Mouse (Mus musculus) ES-Bruce4 (cell line): ENCODE data around the gene Ino80. TPM values are rescaled to one million over a fixed set of nuclear protein-coding genes. Genes with fewer than 3 reads are reported as not detected.

Experiments
- H3K27ac ChIP-seq: 2 replicates; pipeline ENCODE4 v1.5.1; 2012; ENCODE audit warnings: low read length, inconsistent platforms; ENCODE audit not compliant: insufficient read depth
- H3K27me3 ChIP-seq: 2 replicates; pipeline ENCODE4 v1.6.1; 2012; ENCODE audit warnings: mild to moderate bottlenecking, low read length, inconsistent platforms; ENCODE audit not compliant: control insufficient read depth, poor library complexity, insufficient read depth, severe bottlenecking
- H3K36me3 ChIP-seq: 2 replicates; pipeline ENCODE4 v1.6.1; 2012; ENCODE audit warnings: inconsistent platforms, mild to moderate bottlenecking, low read length, moderate library complexity; ENCODE audit not compliant: control insufficient read depth, poor library complexity, insufficient read depth, severe bottlenecking
- H3K4me1 ChIP-seq: one replicate; pipeline ENCODE4 v1.8.1; 2011; ENCODE audit warnings: low read length; ENCODE audit not compliant: control insufficient read depth, insufficient read depth
- H3K4me3 ChIP-seq: 2 replicates; pipeline ENCODE4 v1.5.1; 2011; ENCODE audit warnings: low read depth, mild to moderate bottlenecking, low read length
- H3K9ac ChIP-seq: 2 replicates; pipeline ENCODE4 v1.6.1; 2012; ENCODE audit warnings: low read depth, mild to moderate bottlenecking, inconsistent platforms; ENCODE audit not compliant: poor library complexity, severe bottlenecking
- H3K9me3 ChIP-seq: replicated peaks from 2 replicates; pipeline ENCODE4 v1.6.1; 2012; ENCODE audit warnings: mild to moderate bottlenecking, low read length, inconsistent platforms; ENCODE audit not compliant: control insufficient read depth, poor library complexity, insufficient read depth, severe bottlenecking
- CTCF ChIP-seq: IDR thresholded peaks from one replicate; pipeline ENCODE4 v1.8.1; 2011; ENCODE audit warnings: low read depth, low read length
- EP300 ChIP-seq: IDR thresholded peaks from 2 replicates; pipeline ENCODE4 v1.6.1; 2011; ENCODE audit warnings: low read depth, low read length; ENCODE audit not compliant: insufficient read depth
- POLR2A ChIP-seq: IDR thresholded peaks from one replicate; pipeline ENCODE4 v1.8.1; 2011; ENCODE audit warnings: low read length; ENCODE audit not compliant: insufficient read depth
- polyA plus RNA-seq: library from polyadenylated mRNA; stranded (reverse); fragments of >200 nt; gene quantifications from 2 replicates; pipeline ENCODE4 v1.2.4, GENCODE M21; 2011; ENCODE audit warnings: low read depth; ENCODE audit not compliant: missing spikeins, insufficient read depth, insufficient read length

Gene Ino80
- 27.8 and 28.0 TPM in 2 replicates for polyA plus RNA-seq

DNA sequence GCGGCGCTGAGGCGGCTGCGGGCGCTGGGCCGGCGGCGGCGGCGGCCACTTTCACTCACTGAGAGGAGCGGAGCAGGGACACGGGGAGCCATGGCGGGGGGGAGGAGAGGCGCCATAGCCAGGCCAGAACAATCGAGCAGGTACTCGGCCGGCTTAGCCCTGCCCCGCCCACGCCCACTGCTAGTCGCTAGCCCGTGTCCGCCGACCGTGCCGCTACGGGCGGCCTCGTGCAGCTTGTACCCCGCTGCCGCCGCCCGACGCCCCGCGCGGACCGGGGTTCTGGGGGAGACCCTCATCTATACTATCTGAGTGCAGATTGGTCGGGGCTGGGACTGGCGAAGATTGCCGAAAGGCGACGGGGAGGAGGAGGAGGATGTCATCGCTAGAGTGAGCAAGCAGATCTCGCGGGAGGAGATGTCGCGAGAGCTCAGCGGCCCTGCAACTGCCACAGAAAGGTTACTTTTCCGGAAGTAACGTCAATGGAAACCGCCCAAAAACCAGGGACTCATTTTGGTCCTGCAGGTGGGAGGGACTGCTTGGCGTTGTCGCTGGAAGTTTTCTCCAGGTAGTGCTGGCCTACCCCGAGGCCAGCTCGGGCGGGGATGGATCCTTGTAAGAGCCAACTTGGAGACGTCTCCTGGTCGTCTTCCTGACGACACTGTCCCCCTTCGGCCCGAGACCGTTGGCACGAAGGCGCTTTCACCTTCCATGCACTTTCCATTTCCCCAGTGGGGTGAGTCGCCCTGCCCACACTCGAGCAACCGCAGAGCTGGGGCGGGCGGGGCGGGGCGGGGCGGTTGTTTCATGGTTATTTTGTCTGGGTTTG, at the start of gene Ino80:
Gene Ino80, minus strand, starts transcription at position 117 of the 826 bp plus-strand sequence.
- H3K4me1 ChIP-seq, result peaks cover 2% of the 10 kb centered on the region
- peaks cover 2% of the 10 kb centered on the region; the same call in 1 of the 2 replicates for H3K27me3 ChIP-seq
- TF ChIP-seq CTCF, result no peak
- peak; percentile 56; the same call in 1 of the 2 replicates for TF ChIP-seq EP300
- TF ChIP-seq POLR2A, result peak; percentile 96
- peak within 1 kb of the TSS; percentile 85 for H3K27ac ChIP-seq
- H3K36me3 ChIP-seq, result peaks cover 4% of the 10 kb centered on the region
- peak within 1 kb of the TSS; percentile 89 for H3K4me3 ChIP-seq
- H3K9ac ChIP-seq, result peak within 1 kb of the TSS; percentile 98
- no peaks in the 10 kb centered on the region for H3K9me3 ChIP-seq

DNA sequence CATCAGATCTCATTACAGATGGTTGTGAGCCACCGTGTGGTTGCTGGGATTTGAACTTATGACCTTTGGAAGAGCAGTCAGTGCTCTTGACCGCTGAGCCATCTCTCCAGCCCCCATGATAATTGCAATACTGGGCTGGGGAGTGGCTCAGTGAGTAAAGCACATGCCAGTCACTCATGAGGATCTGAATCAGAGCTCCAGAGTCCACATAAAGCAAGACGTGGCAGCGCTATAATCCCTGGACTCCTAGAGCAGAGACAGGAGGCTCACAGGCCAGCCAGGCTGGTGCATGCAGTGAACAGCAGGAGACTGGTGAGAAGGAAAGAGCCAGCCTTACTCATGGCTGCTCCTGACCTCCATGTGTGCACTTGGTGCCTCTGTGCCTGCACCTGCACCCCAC, 47.9 kb upstream of the Ino80 start:
- no peak for TF ChIP-seq POLR2A
- TF ChIP-seq CTCF, result no peak
- TF ChIP-seq EP300, result no peak
- no peak overlapping the region for H3K4me3 ChIP-seq
- H3K4me1 ChIP-seq, result no peaks in the 10 kb centered on the region
- no peaks in the 10 kb centered on the region for H3K36me3 ChIP-seq
- no peak overlapping the region for H3K27ac ChIP-seq
- H3K9me3 ChIP-seq, result no peaks in the 10 kb centered on the region
- no peaks in the 10 kb centered on the region for H3K27me3 ChIP-seq
- H3K9ac ChIP-seq, result no peak overlapping the region

DNA sequence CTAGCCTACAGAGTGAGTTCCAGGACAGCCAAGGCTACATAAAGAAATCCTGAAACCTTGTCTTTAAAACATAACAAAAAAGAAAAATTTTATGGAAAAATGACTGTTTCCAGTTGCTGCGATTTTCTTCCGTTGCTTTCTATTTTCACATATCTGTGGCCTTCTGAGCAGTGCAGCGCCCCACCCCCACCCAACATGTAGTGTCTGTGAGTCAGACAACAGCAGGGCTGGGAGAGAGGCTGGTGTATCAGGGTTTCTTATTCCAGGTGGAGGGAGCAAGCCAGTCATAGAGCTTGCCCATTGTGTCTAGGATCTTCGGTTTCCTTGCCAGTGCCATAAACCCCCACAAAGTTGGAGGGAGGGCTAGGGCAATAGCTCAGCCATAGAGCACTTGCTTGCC, 46.3 kb upstream of the Ino80 start:
- no peaks in the 10 kb centered on the region for H3K27me3 ChIP-seq
- no peaks in the 10 kb centered on the region for H3K4me1 ChIP-seq
- no peaks in the 10 kb centered on the region for H3K36me3 ChIP-seq
- H3K4me3 ChIP-seq, result no peak overlapping the region
- TF ChIP-seq CTCF (no peak), POLR2A (no peak), EP300 (no peak)
- no peak overlapping the region for H3K9ac ChIP-seq
- H3K27ac ChIP-seq, result no peak overlapping the region
- H3K9me3 ChIP-seq, result no peaks in the 10 kb centered on the region

DNA sequence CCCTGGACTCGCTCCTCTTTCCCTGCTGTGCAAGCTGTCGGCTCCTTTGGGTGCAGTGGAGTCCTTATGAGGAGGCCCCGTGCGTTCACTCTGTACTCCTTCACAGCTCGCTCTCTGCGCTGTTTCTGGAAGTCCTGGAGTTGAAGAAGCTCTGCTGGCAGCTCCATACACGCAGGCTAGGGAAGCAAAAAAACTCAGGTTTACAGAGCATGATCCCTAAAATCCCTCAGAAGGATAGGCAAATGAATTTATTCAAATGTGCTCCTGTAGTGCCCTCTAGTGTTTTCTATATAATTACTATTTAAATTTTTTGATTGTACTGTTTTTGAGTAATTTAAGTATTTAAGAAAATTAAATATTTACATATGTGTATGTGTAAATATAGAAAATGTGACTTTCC, 43.1 kb upstream of the Ino80 start:
- H3K9ac ChIP-seq, result no peak overlapping the region
- H3K27me3 ChIP-seq, result no peaks in the 10 kb centered on the region
- H3K9me3 ChIP-seq, result no peaks in the 10 kb centered on the region
- H3K36me3 ChIP-seq, result no peaks in the 10 kb centered on the region
- H3K4me3 ChIP-seq, result no peak overlapping the region
- no peaks in the 10 kb centered on the region for H3K4me1 ChIP-seq
- no peak overlapping the region for H3K27ac ChIP-seq
- no peak for TF ChIP-seq EP300
- TF ChIP-seq CTCF, result no peak
- no peak for TF ChIP-seq POLR2A

DNA sequence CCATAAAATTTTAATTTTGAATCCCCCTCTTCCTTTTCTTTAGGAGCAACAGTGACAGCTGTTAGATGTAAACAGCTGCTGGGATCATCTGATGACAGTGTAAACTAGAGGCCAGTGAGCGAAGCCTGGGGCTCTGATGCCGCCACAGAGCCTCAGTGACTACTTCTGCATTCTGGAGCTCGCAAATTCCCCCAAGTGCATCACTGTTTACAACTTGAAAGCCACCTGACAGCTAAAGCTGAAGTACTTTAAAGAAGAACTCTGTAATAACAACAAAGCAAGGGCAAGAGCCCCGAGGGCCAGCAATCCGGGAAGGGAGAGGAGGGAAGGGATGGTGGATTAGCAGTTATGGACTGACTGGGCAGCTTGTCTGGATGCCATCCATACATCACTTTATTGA, 39.3 kb upstream of the Ino80 start:
- no peak for TF ChIP-seq POLR2A
- TF ChIP-seq CTCF, result no peak
- TF ChIP-seq EP300, result no peak
- H3K4me3 ChIP-seq, result no peak overlapping the region
- no peaks in the 10 kb centered on the region for H3K9me3 ChIP-seq
- H3K27ac ChIP-seq, result no peak overlapping the region
- no peak overlapping the region for H3K9ac ChIP-seq
- H3K36me3 ChIP-seq, result no peaks in the 10 kb centered on the region
- H3K4me1 ChIP-seq, result no peaks in the 10 kb centered on the region
- no peaks in the 10 kb centered on the region for H3K27me3 ChIP-seq

DNA sequence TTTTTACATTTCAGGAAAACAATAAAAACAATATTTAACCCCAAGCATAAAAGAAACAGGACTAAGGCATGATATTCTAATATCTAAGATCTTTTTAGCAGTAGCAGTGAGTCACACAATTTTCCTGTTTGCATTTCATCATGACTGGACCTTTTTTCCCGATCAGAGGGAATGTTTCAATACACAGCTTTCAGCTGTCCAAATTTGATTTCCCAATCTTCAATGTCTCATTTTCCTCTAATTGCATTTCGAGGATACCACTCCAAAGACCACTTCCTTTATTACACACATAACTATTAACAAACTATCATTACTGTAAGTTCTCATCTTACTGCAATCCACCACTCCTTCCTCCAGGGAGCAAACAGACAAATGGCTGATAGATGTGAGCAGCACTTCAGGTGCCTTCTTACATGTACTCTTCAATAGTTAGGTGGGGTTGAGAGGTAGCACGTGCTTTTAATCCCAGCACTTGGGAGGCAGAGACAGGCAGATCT, 36.6 kb upstream of the Ino80 start:
- H3K36me3 ChIP-seq, result no peaks in the 10 kb centered on the region
- no peaks in the 10 kb centered on the region for H3K4me1 ChIP-seq
- H3K4me3 ChIP-seq, result no peak overlapping the region
- H3K9ac ChIP-seq, result no peak overlapping the region
- no peaks in the 10 kb centered on the region for H3K27me3 ChIP-seq
- no peak for TF ChIP-seq EP300
- no peak for TF ChIP-seq CTCF
- TF ChIP-seq POLR2A, result no peak
- no peak overlapping the region for H3K27ac ChIP-seq
- H3K9me3 ChIP-seq, result no peaks in the 10 kb centered on the region
